Mouse (Mus musculus) kidney, postnatal 0 days (tissue): ENCODE data around the gene Tmem151a. TPM values are rescaled to one million over a fixed set of nuclear protein-coding genes. Genes with fewer than 3 reads are reported as not detected.
A peak's percentile ranks its signal among the peaks of the same experiment; 100 is the strongest.
"Not testable (repeated sequence)": the region's sequence is repeated elsewhere in the genome, so short reads cannot be mapped to it uniquely, and the experiment has no call there.

ENCODE experiments used
- ATAC-seq: fragments of 200-750 bp; cut with Nextera tagmentation; replicated peaks from 2 replicates; pipeline ENCODE4 v1.8.0; 2017; ENCODE audit warnings: low read depth, moderate number of reproducible peaks, moderate TSS enrichment, moderate library complexity; ENCODE audit not compliant: low FRiP score
- DNase-seq: peaks from one replicate; pipeline ENCODE4 v3.0.0-alpha.2; 2016; ENCODE audit warnings: low spot score
- H3K27ac ChIP-seq: fragments of 300-500 bp; sonication (generic); 2 replicates; pipeline ENCODE4 v1.5.1; 2014; ENCODE audit warnings: mild to moderate bottlenecking
- H3K27me3 ChIP-seq: fragments of 300-500 bp; sonication (generic); 2 replicates; pipeline ENCODE4 v1.6.1; 2014; ENCODE audit warnings: low read length, mixed read lengths; ENCODE audit not compliant: insufficient read depth
- H3K36me3 ChIP-seq: fragments of 300-500 bp; sonication (generic); 2 replicates; pipeline ENCODE4 v1.6.1; 2014; ENCODE audit warnings: low read length, mixed read lengths; ENCODE audit not compliant: insufficient read depth
- H3K4me1 ChIP-seq: fragments of 300-500 bp; sonication (generic); replicated peaks from 2 replicates; pipeline ENCODE4 v1.6.1; 2014; ENCODE audit warnings: antibody characterized with exemption, low read length, mixed read lengths; ENCODE audit not compliant: insufficient read depth
- H3K4me2 ChIP-seq: fragments of 300-500 bp; sonication (generic); 2 replicates; pipeline ENCODE4 v1.6.1; 2014; ENCODE audit warnings: mild to moderate bottlenecking, low read length, moderate library complexity, mixed read lengths
- H3K4me3 ChIP-seq: fragments of 300-500 bp; sonication (generic); replicated peaks from 2 replicates; pipeline ENCODE4 v1.5.1; 2014; ENCODE audit warnings: low read depth, low read length
- H3K9ac ChIP-seq: fragments of 300-500 bp; sonication (generic); 2 replicates; pipeline ENCODE4 v1.6.1; 2014; ENCODE audit warnings: low read depth, low read length
- H3K9me3 ChIP-seq: fragments of 300-500 bp; sonication (generic); replicated peaks from 2 replicates; pipeline ENCODE4 v1.6.1; 2016; ENCODE audit warnings: low read length, inconsistent platforms, mixed read lengths
- CTCF ChIP-seq: IDR thresholded peaks from 2 replicates; pipeline ENCODE4 v1.5.1; 2016; ENCODE audit warnings: antibody characterized with exemption, low read depth, mild to moderate bottlenecking, moderate library complexity
- WGBS: fragments of 180-500 bp; shearing (Covaris S2); extraction: QIAGEN DNeasy Blood & Tissue Kit; methylation state at CpG from one replicate; pipeline ENCODE4 v1.1.7; 2014; 5-methylcytosine and 5-hydroxymethylcytosine counted together
- polyA plus RNA-seq: library from polyadenylated mRNA; unstranded; fragments of >200 nt; fragmentation: Nextera tagmentation; extraction: Ambion mirVana; gene quantifications from 2 replicates; pipeline ENCODE4 v1.2.1, GENCODE M21; 2015

Gene Tmem151a
- polyA plus RNA-seq, 1 experiment from 2014 or later = 2.1 TPM

GRCm38 (mm10) chr19:5087884-5088728 is 2.8 kb upstream of the Tmem151a start, which contains the start of gene Yif1a:
Gene Yif1a (plus strand): TSS chr19:5088538.
- Histone ChIP-seq H3K27ac (peak within 1 kb of the TSS; percentile 78), H3K9ac (peak within 1 kb of the TSS; percentile 63), H3K4me3 (peak within 1 kb of the TSS; percentile 67), H3K9me3 (no peaks in the 10 kb centered on the region), H3K4me2 (peak within 1 kb of the TSS; percentile 70), H3K4me1 (peaks cover 4% of the 10 kb centered on the region; the same call in 1 of the 2 replicates), H3K36me3 (0 out of 2 replicates have a peak, but pooled peaks cover 10% of the 10 kb centered on the region), H3K27me3 (peaks cover 20% of the 10 kb centered on the region; the same call in 1 of the 2 replicates)
- peak; percentile 66 for TF ChIP-seq CTCF
- under 1% methylated on average over 58 of the region's 58 CpGs for WGBS
- DNase-seq (peak; percentile 100), ATAC-seq (peak; percentile 91)

GRCm38 (mm10) chr19:5086533-5086932 is 1.2 kb upstream of the Tmem151a start:
- H3K27ac ChIP-seq, H3K36me3 ChIP-seq, H3K4me2 ChIP-seq, H3K9ac ChIP-seq, ATAC-seq, H3K4me1 ChIP-seq, H3K4me3 ChIP-seq, H3K9me3 ChIP-seq, DNase-seq: not testable (repeated sequence)
- TF ChIP-seq CTCF = peak; percentile 45; the same call in 1 of the 2 replicates
- peaks cover 31% of the 10 kb centered on the region; the same call in 1 of the 2 replicates for H3K27me3 ChIP-seq
- 60% methylated on average over 4 of the region's 4 CpGs for WGBS

GRCm38 (mm10) chr19:5084834-5085144 is 542 bp downstream of the Tmem151a start:
- ATAC-seq = no peak
- H3K27me3 ChIP-seq = peaks cover 31% of the 10 kb centered on the region; the same call in 1 of the 2 replicates
- no peak for DNase-seq
- TF ChIP-seq CTCF = no peak
- peak overlapping the region; percentile 84 for H3K4me2 ChIP-seq
- no peaks in the 10 kb centered on the region for H3K9me3 ChIP-seq
- no peak overlapping the region for H3K9ac ChIP-seq
- no peak overlapping the region for H3K27ac ChIP-seq
- no peaks in the 10 kb centered on the region for H3K36me3 ChIP-seq
- H3K4me1 ChIP-seq = peaks cover 4% of the 10 kb centered on the region; the same call in 1 of the 2 replicates
- peak overlapping the region; percentile 41 for H3K4me3 ChIP-seq
- 2% methylated on average over 15 of the region's 15 CpGs for WGBS

GRCm38 (mm10) chr19:5083961-5084833 is 1.1 kb downstream of the Tmem151a start:
- Histone ChIP-seq H3K4me3 (no peak overlapping the region), H3K4me1 (peaks cover 4% of the 10 kb centered on the region; the same call in 1 of the 2 replicates), H3K9ac (no peak overlapping the region), H3K27ac (no peak overlapping the region), H3K4me2 (no peak overlapping the region), H3K36me3 (no peaks in the 10 kb centered on the region), H3K9me3 (no peaks in the 10 kb centered on the region), H3K27me3 (peaks cover 31% of the 10 kb centered on the region; the same call in 1 of the 2 replicates)
- 77% methylated on average over 3 of the region's 3 CpGs for WGBS
- TF ChIP-seq CTCF = no peak
- DNase-seq (no peak), ATAC-seq (no peak)

GRCm38 (mm10) chr19:5082596-5082995 is 2.7 kb downstream of the Tmem151a start:
- 66% methylated on average over 24 of the region's 24 CpGs for WGBS
- no peak overlapping the region for H3K4me2 ChIP-seq
- H3K9ac ChIP-seq = no peak overlapping the region
- 0 out of 2 replicates have a peak, but pooled peaks have one; percentile 8 for ATAC-seq
- no peak for TF ChIP-seq CTCF
- H3K27me3 ChIP-seq = peaks cover 31% of the 10 kb centered on the region; the same call in 1 of the 2 replicates
- H3K4me1 ChIP-seq = peaks cover 4% of the 10 kb centered on the region; the same call in 1 of the 2 replicates
- no peaks in the 10 kb centered on the region for H3K36me3 ChIP-seq
- no peaks in the 10 kb centered on the region for H3K9me3 ChIP-seq
- H3K27ac ChIP-seq = no peak overlapping the region
- DNase-seq = no peak
- no peak overlapping the region for H3K4me3 ChIP-seq

GRCm38 (mm10) chr19:5082005-5082404 is 3.3 kb downstream of the Tmem151a start:
- no peaks in the 10 kb centered on the region for H3K9me3 ChIP-seq
- 68% methylated on average over 18 of the region's 18 CpGs for WGBS
- H3K4me2 ChIP-seq = no peak overlapping the region
- H3K4me1 ChIP-seq = peaks cover 4% of the 10 kb centered on the region; the same call in 1 of the 2 replicates
- H3K27ac ChIP-seq = no peak overlapping the region
- H3K4me3 ChIP-seq = no peak overlapping the region
- DNase-seq (no peak), ATAC-seq (no peak)
- H3K36me3 ChIP-seq = no peaks in the 10 kb centered on the region
- H3K9ac ChIP-seq = no peak overlapping the region
- no peak for TF ChIP-seq CTCF
- peaks cover 31% of the 10 kb centered on the region; the same call in 1 of the 2 replicates for H3K27me3 ChIP-seq
